Mouse (Mus musculus) megakaryocyte, adult 5-6 weeks (primary cell): ENCODE measurements around the gene Ubac2. TPM values are rescaled to one million over a fixed set of nuclear protein-coding genes. Genes with fewer than 3 reads are reported as not detected.

Experiments used
- ATAC-seq: 2 replicates; pipeline ENCODE4 v1.8.0; 2016; ENCODE audit warnings: mild to moderate bottlenecking, inconsistent platforms; ENCODE audit not compliant: poor library complexity, severe bottlenecking
- total RNA-seq, 2 experiments: library from RNA; stranded (forward) in 1 of 2; stranded (reverse) in 1 of 2; fragments of 153-499, 151-499 nt in 1 of 2; fragments of 221-1000, 200-1000 nt in 1 of 2; gene quantifications; 2 replicates each; pipeline versions ENCODE4 v1.2.3 to v1.2.4; 2015 to 2017

Gene Ubac2
- total RNA-seq, 2 experiments from 2014 or later = 19.3 to 34.2 TPM

DNA sequence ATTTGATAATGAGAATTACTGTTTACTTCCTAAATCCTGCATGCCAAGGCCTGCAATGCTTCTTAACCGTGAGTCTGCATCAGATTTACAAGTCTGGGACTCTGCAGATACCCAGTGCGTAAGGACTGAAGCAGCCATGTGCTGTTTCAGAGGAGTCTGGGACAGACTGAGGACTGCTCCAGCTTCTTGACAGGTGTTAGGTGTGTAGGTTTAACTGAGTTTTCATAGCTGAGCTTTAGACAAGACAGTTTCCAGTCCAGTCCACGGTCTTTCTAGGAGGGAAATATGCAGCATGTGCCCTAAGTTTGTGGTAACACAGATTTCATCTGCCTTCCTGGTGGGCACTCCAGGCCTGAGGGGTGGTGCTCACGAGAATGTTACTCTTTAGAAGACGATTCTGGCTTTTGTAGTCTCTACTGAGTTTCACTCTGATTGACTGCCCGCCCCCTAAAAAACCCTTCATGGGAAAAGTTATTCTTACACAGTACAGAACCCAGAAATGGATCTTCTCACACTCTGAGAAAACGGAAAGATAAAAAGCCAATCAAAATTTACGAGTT, 68.9 kb downstream of the Ubac2 start:
- ATAC-seq = no peak

DNA sequence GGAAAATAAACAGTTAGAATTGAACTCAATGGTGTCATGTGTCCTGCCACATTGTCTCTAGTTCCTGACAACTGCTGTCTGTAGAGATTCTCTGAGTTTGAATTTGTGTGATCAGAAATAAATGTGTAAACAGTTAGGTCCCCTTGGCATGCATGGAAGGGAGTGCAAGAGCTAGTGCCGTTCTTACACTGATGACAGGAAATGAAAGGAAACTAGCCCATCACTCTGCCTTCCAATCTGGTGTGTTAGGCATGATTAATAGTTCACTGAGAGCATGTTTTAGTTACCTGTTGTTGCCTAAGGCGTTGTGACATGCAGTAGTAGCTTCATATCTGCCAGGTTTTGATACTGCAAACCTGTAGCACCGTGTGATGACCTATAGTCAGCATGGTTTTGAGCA, 69.5 kb downstream of the Ubac2 start:
- ATAC-seq = no peak

DNA sequence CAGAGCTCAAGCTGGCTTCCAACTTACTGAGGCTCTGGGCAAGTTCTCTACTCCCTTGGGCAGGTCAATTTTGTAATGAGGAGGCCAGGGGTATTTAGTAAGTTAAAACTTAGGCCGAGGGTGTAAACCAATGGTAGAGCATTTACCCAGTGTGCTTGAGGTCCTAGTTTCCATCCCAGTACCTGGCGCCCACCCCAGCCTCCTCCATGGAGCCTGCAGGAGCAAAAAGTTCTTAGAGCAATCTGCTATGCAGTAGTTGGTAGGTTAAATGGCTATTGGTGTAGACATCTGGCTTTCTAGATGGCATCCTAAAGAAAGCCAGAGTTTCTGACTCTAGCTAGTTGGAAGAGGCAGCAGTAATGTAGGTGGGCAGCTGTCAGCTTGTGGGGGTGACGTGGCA, 71.0 kb downstream of the Ubac2 start:
- ATAC-seq = no peak

DNA sequence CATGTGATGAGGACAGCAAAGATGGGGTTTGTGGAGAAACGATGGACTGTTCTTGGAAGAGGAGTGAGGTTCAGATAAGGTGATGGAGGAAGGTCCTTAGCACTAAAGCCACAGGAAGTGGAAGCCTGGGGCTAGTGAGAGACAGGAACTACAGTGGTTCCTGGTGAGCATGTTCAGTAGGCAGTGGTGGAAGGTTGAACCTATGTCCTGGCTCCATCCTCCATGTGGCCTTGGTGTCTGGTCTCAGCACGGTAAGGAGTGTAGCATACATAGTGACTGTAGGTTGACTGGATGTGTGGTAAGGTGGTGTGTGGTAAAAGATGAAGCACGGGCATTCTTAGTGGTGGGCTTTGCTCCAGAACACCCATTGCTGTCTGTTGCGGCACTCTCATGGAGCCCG, 71.5 kb downstream of the Ubac2 start:
- peak; percentile 46 for ATAC-seq

DNA sequence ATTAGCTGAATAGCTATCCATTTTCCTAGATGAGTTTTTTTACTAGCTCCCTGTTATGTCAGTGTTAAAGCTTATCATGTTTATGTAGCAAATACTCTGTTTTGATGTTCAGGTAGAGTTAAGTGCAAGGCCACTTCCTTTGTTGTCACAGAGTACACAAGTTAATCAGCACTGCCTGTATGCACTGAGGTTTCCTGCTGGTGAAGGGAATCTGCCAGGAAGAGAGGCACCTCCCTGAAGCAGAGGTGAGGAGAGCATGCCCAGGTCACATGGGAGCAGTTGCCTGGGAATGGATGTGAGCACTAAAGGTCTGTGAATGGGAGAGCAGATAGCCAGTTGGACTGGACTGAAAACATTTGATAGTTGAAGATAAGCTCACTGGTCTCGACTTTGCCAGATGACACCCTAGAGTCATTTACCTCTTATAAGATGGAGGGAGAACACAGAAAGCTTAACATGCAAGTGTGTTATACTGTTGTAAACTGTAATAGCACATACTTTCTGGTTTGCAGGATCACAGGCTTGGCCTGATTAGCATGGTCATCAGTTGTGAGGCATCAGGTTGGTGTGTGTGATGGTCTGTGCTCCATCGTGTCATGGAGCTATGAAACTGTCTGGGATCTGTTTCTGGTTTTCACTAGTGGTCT, 73.1 kb downstream of the Ubac2 start:
- no peak for ATAC-seq

DNA sequence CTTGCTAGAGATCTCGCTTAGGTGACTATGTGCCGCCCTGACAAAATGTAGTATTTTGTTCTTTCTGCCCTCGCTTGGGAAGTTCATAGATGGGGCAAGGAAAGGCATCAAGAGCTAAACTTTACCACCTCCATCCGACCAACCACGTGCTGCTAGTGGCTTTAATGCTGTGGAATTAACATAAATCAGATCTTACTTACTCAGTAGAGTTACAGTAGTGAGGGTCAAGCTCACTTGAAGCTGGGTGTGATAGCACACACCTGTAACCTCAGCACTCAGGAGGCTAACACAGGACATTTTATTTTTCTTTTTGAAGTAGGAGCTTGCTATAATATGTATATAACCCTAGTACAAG, 73.6 kb downstream of the Ubac2 start:
- ATAC-seq = no peak

DNA sequence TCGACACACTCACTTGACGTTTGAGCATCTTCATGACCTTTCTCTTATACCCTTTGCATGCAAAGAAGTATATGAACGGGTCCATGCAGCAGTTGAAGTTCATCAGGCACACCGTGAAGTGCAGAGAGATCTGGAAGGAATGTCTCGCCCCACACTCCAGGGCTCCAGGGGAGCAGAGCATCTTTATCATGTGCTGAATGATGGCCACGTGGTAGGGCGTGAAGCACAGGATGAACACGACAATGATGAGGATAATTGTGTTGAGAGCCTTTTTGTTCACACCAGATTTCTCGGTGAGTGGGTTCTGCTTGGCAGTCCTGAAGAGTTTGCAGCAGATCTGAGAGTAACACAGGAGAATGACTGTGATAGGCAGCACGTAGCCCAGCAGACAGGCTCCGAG, 75.7 kb downstream of the Ubac2 start:
- ATAC-seq = no peak

DNA sequence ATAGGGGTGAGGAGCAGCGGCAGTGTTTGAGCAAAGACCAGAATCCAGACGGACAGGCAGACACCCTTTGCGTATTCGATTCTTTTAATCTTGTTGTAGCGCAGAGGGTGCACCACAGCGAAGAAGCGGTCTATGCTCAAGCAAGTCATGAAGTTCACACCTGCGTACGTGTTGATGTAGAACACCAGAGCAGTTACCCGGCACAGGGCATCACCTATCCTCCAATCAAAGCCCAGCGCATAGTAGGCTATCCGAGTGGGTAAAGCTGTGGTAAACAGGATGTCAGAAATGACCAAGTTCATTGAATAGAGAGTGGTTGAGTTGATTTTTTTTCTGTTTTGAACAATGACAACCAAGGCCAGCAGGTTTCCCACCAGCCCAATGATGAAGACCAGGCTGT, 76.2 kb downstream of the Ubac2 start:
- peak; percentile 45 for ATAC-seq

DNA sequence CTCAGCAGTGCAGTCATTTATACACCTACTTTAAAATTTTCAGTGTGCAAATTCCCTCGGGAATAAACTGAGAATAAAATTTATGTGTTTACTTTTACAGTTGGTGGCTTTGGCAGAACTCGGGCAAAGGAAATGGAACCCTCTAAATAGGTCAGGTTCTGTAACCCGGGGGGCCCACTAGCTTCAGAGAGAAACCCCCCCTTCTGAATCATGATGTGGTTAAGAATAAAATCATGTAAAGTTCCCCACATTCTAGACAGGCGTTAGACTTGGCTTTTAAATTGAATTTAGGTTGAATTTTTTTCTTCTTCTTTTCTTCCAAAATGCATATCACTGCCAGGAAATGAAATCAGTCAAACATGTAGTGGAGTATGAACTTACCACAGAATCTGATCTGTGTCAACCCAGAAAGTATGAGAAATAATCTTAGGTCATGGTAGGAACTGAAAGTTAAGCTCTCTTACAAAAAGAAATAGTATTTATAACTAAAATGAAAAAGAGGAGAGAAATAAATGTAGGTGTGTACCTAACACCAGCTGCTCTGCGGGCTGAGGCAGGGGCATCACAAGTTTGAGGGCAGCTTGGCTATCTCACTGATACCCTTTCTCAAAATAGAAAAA, 76.9 kb downstream of the Ubac2 start:
- ATAC-seq = no peak

DNA sequence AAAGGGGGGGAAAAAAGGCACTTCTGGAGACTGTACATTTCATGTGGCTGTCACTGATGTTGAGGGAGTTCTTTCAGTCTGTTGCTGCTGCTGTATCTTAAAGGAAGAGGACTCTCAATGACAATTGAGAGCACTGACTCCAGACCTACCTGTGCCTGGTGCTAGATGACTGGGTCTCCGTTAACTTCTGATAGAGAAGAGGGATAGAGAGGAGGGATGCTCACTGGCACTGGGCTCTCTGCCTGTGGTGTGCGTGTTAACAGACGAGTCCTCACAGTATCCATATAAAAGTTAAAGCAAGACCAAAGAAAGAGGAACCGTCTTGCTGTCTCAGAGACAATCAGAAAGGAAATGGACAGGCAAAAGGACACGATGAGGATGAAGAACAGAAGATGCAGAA, 77.9 kb downstream of the Ubac2 start:
- no peak for ATAC-seq

DNA sequence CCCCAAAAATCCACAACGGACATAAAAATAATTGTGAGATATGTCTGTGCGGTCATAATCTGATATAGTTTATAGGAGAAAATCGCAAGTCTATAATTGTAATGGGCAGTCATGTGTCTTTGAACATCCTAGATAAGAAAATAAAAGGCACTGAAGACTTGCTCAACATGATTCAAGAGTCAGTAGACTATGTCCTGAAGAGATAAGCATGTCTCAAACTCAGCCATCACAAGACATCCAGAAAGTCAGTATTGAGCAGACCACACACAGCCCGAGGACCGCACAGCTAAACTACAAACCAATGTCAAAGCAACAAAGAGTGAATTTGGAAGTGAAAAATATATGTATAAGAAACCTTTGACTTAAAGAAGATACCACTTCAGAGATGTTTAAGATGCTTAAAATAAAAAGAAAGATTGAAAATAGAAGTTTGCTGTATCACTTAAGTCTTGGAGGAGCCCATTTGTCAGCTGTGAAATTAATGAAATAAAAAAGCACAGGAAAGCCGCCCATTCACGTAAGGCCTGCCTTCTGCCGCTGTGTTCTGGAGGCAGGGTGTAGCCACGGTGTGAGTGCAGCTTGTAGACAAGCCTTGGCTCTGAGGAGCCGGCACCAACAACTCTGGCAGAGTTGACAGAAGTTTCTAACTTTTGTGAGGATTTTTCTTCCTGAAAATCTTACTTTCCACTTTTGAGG, 78.9 kb downstream of the Ubac2 start:
- ATAC-seq = no peak

DNA sequence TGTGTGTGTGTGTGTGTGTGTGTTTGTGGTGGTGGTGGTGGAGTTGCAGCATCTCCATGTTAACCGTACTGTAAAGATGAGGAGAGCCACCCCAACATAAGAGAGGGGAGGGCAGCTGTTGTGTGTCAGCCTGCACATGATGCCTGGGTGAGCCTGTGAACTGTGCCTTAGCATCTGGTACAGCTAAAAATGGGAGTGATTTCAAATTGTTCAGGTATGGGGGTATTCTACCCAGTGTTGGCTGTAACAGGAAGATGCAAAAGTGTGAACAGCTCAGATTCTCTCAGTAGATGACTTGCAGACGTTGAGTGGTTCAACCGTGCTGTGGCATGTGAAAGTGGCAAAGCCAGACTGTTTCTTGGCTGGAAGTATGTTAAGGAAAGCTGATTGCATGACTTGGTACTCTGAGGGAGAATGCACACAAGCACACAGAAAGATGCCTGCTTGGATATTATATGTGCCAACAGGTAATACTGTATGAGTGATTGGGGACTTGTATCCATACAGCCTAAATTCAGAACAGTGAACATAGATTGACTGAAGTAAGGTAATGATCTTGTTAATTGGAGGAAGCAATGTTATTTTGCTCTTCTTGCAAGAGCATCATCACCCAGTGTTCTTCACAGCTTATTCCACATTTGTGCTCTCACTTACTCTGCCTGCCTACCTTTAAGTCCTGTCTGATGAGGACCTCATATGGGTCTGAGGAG, 79.8 kb downstream of the Ubac2 start:
- ATAC-seq = no peak

DNA sequence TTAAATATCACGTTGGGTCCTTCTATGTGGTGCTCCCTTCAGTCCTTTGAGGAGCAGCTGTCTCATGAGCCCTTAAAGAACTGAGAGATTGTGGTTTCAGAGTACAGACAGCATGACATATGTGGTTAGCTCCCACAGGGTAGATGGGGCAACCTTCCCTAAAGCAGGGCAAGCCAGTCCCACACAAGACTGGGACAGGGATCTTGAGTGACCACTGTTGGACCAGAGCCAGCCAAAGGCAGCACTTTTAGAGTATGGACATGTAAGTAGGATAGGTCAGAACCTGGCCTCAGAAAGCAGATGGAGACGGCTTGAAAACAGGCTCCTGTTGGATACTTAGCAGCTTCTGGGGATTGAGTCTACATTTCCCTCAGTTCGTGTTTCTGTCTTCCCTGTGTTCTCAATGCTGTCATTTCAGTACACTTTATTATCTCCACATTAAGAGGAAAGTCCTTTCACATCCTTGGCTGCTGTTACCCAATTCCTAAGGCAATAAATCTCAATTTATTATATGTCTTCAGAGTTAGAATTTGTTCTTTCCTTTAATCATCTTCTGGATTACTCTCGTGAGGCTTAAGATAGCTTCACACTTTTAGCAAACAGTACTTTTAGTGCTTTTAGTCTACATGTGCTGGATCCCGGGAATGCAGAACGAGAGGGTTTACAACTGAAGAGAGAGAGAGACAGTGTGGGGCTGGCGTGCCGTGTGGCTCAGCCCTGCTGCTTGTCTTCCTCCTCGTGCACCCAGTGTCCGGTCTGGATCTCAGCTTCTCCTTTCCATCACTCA, 80.5 kb downstream of the Ubac2 start:
- peak; percentile 27 for ATAC-seq

DNA sequence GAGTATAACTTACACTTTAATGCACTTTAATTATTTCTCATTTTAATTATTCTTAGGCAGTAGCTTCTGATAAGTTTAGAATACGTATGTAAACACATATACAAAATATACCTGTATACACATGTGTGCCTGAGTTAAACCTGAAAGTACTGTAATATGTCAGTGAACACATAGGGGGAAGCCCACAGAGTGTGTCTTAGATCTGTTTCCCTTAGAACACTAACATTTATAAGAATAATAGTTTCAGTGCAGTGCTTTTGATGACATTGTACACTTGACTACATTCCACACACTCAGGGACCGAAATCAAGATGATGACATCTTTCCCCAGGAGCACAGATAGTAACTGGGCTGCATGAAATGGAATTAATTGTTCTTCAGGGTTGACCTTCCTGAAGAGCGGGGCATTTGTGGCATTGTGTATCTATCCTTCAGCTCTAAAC, 81.1 kb downstream of the Ubac2 start:
- no peak for ATAC-seq

DNA sequence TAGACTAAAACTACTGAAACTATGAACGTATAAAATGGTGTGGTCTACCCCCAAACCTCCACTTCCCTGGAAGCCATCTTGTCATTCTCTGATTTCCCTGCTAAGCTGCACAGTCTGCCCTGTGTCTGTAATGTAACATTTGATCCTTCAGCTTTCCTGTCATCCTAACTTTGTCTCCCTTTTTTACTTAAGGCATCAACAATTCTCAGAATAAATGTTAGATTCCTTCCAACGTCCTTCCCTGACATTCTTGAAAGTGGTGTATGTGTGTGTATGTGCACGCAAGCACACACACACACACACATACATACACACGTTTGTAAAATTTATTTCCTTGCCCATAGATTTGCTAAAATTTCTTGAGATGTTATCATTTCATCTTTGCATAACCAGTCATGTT, 81.6 kb downstream of the Ubac2 start:
- no peak for ATAC-seq

DNA sequence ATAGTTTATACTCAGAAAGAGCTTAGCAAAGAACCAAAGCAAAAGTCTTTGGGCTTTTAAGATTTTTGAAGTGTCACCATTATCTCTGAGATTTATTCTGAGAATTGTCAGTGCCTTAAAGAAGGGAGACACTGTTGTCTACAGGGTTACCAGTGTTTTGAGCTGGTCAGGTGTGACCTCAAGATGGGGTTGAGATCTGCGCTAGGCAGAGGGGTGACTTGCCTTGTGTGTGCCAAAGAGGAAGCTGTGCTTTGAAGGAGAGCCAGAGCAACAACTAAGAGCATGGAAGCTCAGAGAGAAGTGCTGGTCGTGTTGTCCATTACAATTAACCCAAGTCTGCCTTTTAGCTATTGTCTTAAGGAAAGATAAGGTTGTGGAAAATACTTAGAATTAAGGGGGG, 82.1 kb downstream of the Ubac2 start:
- ATAC-seq = no peak

DNA sequence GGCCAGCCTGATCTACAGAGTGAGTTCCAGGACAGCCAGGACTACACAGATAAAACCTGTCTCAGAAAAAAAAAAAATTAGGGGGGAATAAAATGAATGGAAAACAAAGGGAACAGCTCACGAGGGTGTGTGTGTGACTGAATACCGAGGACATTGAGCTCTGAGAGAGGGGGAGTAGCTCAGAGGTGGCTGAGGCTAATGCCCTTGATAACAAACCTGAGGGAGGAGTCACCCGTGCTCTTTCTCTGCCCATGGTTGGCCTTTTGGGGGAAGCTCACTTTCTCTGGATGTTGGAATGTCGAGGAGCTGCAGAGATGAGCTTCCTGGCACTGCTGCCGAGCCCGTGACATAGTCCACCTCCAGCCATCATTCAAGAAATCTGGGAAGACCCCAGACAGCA, 82.6 kb downstream of the Ubac2 start:
- no peak for ATAC-seq

DNA sequence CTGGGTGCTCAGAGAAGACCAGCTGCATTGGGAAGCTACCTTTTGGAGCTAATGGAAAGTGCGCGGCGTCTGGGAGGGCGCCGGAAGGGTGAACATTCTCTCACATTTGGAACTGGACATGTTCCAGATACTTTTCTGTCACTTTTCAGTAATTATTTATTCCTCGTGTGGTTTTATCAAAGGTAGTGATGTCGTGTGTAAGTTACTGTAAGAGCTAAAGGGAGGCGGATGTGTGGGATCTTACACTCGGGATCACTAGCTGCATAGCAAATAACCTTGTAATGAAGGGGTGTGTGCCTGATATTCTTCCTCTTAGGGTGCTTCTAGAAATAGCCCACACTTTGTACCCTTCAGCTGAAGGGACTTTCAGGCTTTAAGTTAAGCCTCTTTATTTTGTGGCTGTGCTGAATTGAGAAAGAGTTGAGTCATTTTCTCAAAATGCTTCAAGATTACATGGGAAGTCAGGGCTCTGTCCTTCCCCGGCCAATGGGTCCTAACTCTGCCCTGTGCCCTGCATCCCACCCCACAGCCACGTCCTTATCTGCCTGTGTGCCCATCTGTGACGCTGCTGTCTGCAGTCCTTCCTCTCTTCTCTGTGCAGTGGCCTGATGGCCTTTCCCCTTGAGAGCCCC, 83.2 kb downstream of the Ubac2 start:
- ATAC-seq = peak; percentile 48

DNA sequence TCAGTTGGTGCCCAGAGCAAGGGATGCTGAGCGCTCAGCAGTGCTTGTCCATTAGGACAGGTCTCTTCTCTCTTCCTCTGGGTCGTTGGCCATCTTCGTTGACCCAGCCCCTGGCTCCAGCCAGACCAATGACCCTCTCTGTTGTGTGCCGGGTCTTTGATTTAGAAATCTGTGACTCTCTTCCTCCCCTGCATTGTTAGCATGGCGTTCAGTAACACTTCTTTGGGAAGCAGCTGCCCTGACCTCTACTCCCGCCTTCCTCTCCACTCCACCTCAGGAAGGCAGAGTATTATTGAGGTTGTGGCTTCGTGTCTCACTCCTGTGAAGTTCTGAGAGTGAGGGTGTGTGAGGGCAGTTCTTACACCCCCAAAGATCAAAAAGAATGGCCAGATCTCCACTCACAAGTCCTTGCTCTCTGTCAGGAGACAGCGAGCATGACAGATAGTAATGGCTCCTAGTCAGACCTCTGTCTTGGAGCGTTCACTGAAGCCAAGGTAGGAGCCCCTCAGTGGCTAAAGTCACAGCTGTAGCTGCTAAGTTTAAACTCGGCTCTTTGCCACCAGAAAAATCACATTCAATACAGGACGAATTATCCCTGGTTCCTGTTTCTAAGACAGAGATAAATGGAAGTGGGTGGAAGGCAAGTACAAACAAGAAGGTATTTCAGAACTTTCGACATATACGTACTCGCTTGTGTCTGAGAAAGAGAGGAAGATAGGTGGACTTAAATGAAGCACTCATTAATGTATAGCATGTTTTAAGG, 83.9 kb downstream of the Ubac2 start:
- ATAC-seq = 0 out of 2 replicates have a peak, but pooled peaks have one; percentile 6
